Mouse (Mus musculus) mouse embryonic stem cell (cell line): ENCODE data around the gene Vps13c.

Experiments
- in situ Hi-C, 2 experiments: fragments of 300-500 bp; cut with MboI; formaldehyde crosslinking; loops; 1 replicate in 1 of 2; 3 replicates in 1 of 2; pipeline ENCODE4 v1.14.3; 2019 to 2020; ENCODE audit warnings: low sequenced_read_pairs in 2 of 2, low pct_unique_long_range_greater_than_20kb in 1 of 2, mixed read lengths in 1 of 2; ENCODE audit not compliant: unreplicated experiment in 1 of 2

Vps13c gene

GRCm38 (mm10) chr9:67839981-67840859 lies at the start of gene Vps13c:
Gene Vps13c (plus strand): TSS chr9:67840396.
- in situ Hi-C loops: no loop called here

- in situ Hi-C loops: loop anchor here in 1 of 2 experiments (10.0 kb wide), 1 partner anchor 108 kb away; no protein-coding TSS in a partner anchor
Measured at GRCm38 (mm10) chr9:67792405-67792804, 47.8 kb upstream of the Vps13c start.

GRCm38 (mm10) chr9:67793501-67793900 lies 46.7 kb upstream of the Vps13c start:
- in situ Hi-C loops: loop anchor here in 1 of 2 experiments (10.0 kb wide), 1 partner anchor 109 kb away; no protein-coding TSS in a partner anchor

- in situ Hi-C loops: loop anchor here in 1 of 2 experiments (10.0 kb wide), 1 partner anchor 109 kb away; no protein-coding TSS in a partner anchor
Measured at GRCm38 (mm10) chr9:67794216-67794615, 46.0 kb upstream of the Vps13c start.

GRCm38 (mm10) chr9:67794668-67795067 lies 45.5 kb upstream of the Vps13c start:
- in situ Hi-C loops: loop anchor here in 1 of 2 experiments (10.0 kb wide), 1 partner anchor 110 kb away; no protein-coding TSS in a partner anchor

GRCm38 (mm10) chr9:67795205-67795675 lies 45.0 kb upstream of the Vps13c start:
- in situ Hi-C loops: loop anchor here in 1 of 2 experiments (10.0 kb wide), 1 partner anchor 110 kb away; no protein-coding TSS in a partner anchor

GRCm38 (mm10) chr9:67799078-67799819 lies 40.9 kb upstream of the Vps13c start:
- in situ Hi-C loops: loop anchor here in 1 of 2 experiments (10.0 kb wide), 1 partner anchor 114 kb away; no protein-coding TSS in a partner anchor

GRCm38 (mm10) chr9:67802241-67802640 lies 38.0 kb upstream of the Vps13c start:
- in situ Hi-C loops: no loop called here

GRCm38 (mm10) chr9:67807000-67807399 lies 33.2 kb upstream of the Vps13c start:
- in situ Hi-C loops: no loop called here

- in situ Hi-C loops: no loop called here
Measured at GRCm38 (mm10) chr9:67810527-67810926, 29.7 kb upstream of the Vps13c start.

GRCm38 (mm10) chr9:67811116-67811515 lies 29.1 kb upstream of the Vps13c start:
- in situ Hi-C loops: no loop called here

GRCm38 (mm10) chr9:67813171-67813570 lies 27.0 kb upstream of the Vps13c start:
- in situ Hi-C loops: no loop called here

- in situ Hi-C loops: no loop called here
Measured at GRCm38 (mm10) chr9:67813665-67814337, 26.4 kb upstream of the Vps13c start.

GRCm38 (mm10) chr9:67816172-67816928 lies 23.8 kb upstream of the Vps13c start:
- in situ Hi-C loops: no loop called here

- in situ Hi-C loops: no loop called here
Measured at GRCm38 (mm10) chr9:67817898-67818667, 22.1 kb upstream of the Vps13c start.

- in situ Hi-C loops: no loop called here
Measured at GRCm38 (mm10) chr9:67818668-67818950, 21.6 kb upstream of the Vps13c start.

GRCm38 (mm10) chr9:67823131-67823530 lies 17.1 kb upstream of the Vps13c start:
- in situ Hi-C loops: no loop called here
